ENCODE assay signal across 8 mouse cellular contexts in genomic region chr2:105399085-105399891, GRCm38 (mm10). TPM values are rescaled to one million over a fixed set of nuclear protein-coding genes. Genes with fewer than 3 reads are reported as not detected.
DNase-seq lines count a peak whose midpoint lies in the region; ATAC-seq and TF ChIP-seq lines count a peak whose summit lies in the region.

Gene Rcn1 (minus strand): TSS chr2:105399319.

- H3K4me1 ChIP-seq in embryonic facial prominence, embryonic 12.5 days, result peaks cover 23% of the 10 kb centered on the region
- H3K4me1 ChIP-seq in limb, embryonic 14.5 days (ENCODE audit: control insufficient read depth, insufficient read depth, low read length), result peaks cover 17% of the 10 kb centered on the region
- H3K4me1 ChIP-seq in midbrain, embryonic 16.5 days (ENCODE audit: control insufficient read depth, insufficient read depth, low read length), result peaks cover 4% of the 10 kb centered on the region

- peak within 1 kb of the TSS; percentile 68 for H3K4me3 ChIP-seq in embryonic facial prominence, embryonic 12.5 days
- peak within 1 kb of the TSS; percentile 90 for H3K4me3 ChIP-seq in limb, embryonic 14.5 days (replicated peaks; ENCODE audit: low read length)
- H3K4me3 ChIP-seq in midbrain, embryonic 16.5 days (ENCODE audit: low read depth, low read length), result peak within 1 kb of the TSS; percentile 68

- H3K27me3 ChIP-seq in embryonic facial prominence, embryonic 12.5 days, result no peaks in the 10 kb centered on the region
- H3K27me3 ChIP-seq in limb, embryonic 14.5 days (ENCODE audit: control insufficient read depth, insufficient read depth, low read length), result no peaks in the 10 kb centered on the region
- H3K27me3 ChIP-seq in midbrain, embryonic 16.5 days (ENCODE audit: control insufficient read depth, insufficient read depth, low read depth, low read length), result peaks cover 7% of the 10 kb centered on the region

- H3K36me3 ChIP-seq in embryonic facial prominence, embryonic 12.5 days, result peaks cover 7% of the 10 kb centered on the region
- H3K36me3 ChIP-seq in limb, embryonic 14.5 days (ENCODE audit: control insufficient read depth, insufficient read depth, low read length), result peaks cover 5% of the 10 kb centered on the region
- no peaks in the 10 kb centered on the region for H3K36me3 ChIP-seq in midbrain, embryonic 16.5 days (ENCODE audit: control insufficient read depth, insufficient read depth, low read length)

- peak within 1 kb of the TSS; percentile 86 for H3K9ac ChIP-seq in embryonic facial prominence, embryonic 12.5 days
- peak within 1 kb of the TSS; percentile 87 for H3K9ac ChIP-seq in limb, embryonic 14.5 days (ENCODE audit: low read depth, low read length, severe bottlenecking)
- peak within 1 kb of the TSS; percentile 74 for H3K9ac ChIP-seq in midbrain, embryonic 16.5 days (ENCODE audit: low read depth, low read length)

- H3K4me2 ChIP-seq in embryonic facial prominence, embryonic 12.5 days (replicated peaks), result peak within 1 kb of the TSS; percentile 72
- peak within 1 kb of the TSS; percentile 90 for H3K4me2 ChIP-seq in limb, embryonic 14.5 days (replicated peaks; ENCODE audit: low read depth, low read length, severe bottlenecking)
- H3K4me2 ChIP-seq in midbrain, embryonic 16.5 days (ENCODE audit: low read length), result peak within 1 kb of the TSS; percentile 98

- 1% methylated on average over 53 of the region's 57 CpGs for WGBS in embryonic facial prominence, embryonic 12.5 days
- WGBS in limb, embryonic 14.5 days, result under 1% methylated on average over 44 of the region's 57 CpGs
- 2% methylated on average over 45 of the region's 57 CpGs for WGBS in midbrain, embryonic 16.5 days

- H3K27ac ChIP-seq in embryonic facial prominence, embryonic 12.5 days, result peak within 1 kb of the TSS; percentile 98
- peak within 1 kb of the TSS; percentile 98 for H3K27ac ChIP-seq in limb, embryonic 14.5 days (replicated peaks; ENCODE audit: low read depth, low read length)
- peak within 1 kb of the TSS; percentile 61; the same call in 1 of the 2 replicates for H3K27ac ChIP-seq in midbrain, embryonic 16.5 days (ENCODE audit: low read length)

- ATAC-seq in embryonic facial prominence, embryonic 12.5 days (ENCODE audit: insufficient number of reproducible peaks, insufficient read depth, low FRiP score, low TSS enrichment), result peak; percentile 95
- ATAC-seq in limb, embryonic 14.5 days (ENCODE audit: low FRiP score, low read depth), result peak; percentile 96
- ATAC-seq in midbrain, embryonic 16.5 days, result peak; percentile 91

- no peaks in the 10 kb centered on the region for H3K9me3 ChIP-seq in embryonic facial prominence, embryonic 12.5 days
- no peaks in the 10 kb centered on the region for H3K9me3 ChIP-seq in limb, embryonic 14.5 days (ENCODE audit: control insufficient read depth, low read length)
- H3K9me3 ChIP-seq in midbrain, embryonic 16.5 days (replicated peaks; ENCODE audit: control insufficient read depth, low read length, poor library complexity, severe bottlenecking), result no peaks in the 10 kb centered on the region

- TF ChIP-seq POLR2A in limb, embryonic 14.5 days (IDR thresholded peaks at IDR 0.05; ENCODE audit: borderline replicate concordance, extremely low read depth, insufficient read depth, insufficient read length), result peak; percentile 69; the same call in 1 of the 2 replicates

- peak; percentile 90 for DNase-seq in 3134 (ENCODE audit: extremely low read depth, insufficient read length, low spot score)
- peak; percentile 84 for DNase-seq in adrenal gland, postnatal 25 days
- DNase-seq in heart, adult 11 months, result peak; percentile 99
- peak; percentile 68 for DNase-seq in kidney, adult 11 months
- DNase-seq in limb, embryonic 14.5 days (ENCODE audit: low spot score), result peak; percentile 88
- DNase-seq in spleen, postnatal 14 days (ENCODE audit: low spot score in 2 of 2), result peak; percentile 39 to 40

RNA-seq across cellular contexts. Expression of gene Rcn1, which starts in this region (rescaled TPM):
- 148 and 158 TPM in 2 replicates for total RNA-seq in adrenal gland, postnatal 25 days (2021)
- 187 and 201 TPM in 2 replicates for polyA plus RNA-seq in embryonic facial prominence, embryonic 12.5 days (2016; fragmentation: Nextera tagmentation; extraction: Ambion mirVana)
- 144 and 185 TPM in 2 replicates for polyA plus RNA-seq in limb, embryonic 14.5 days (2012; rRNA removed)
- 259 and 260 TPM in 2 replicates for polyA plus RNA-seq in limb, embryonic 14.5 days (2014; fragmentation: Nextera tagmentation; extraction: Ambion mirVana)
- polyA plus RNA-seq in midbrain, embryonic 16.5 days (2015; fragmentation: Nextera tagmentation; extraction: Ambion mirVana), result 63.8 and 65.7 TPM in 2 replicates

Comparison
In these comparisons a context has a peak if more than half of its experiments do, and no peak if none do; other contexts are left out.
1. Peak in every context shown above with its lines: DNase-seq, ATAC-seq, H3K4me3 ChIP-seq and H3K27ac ChIP-seq.
2. DNase-seq: peak in every context shown above with its lines; median percentile 99 in heart, adult 11 months; 90 in 3134; 88 in limb, embryonic 14.5 days; 84 in adrenal gland, postnatal 25 days; 68 in kidney, adult 11 months; 40 in spleen, postnatal 14 days.